Mouse (Mus musculus) lung, embryonic 15.5 days (tissue): ENCODE measurements around the gene Rab43. TPM values are rescaled to one million over a fixed set of nuclear protein-coding genes. Genes with fewer than 3 reads are reported as not detected.

Source experiments
- ATAC-seq: fragments of 200-750 bp; cut with Nextera tagmentation; 2 replicates; pipeline ENCODE4 v1.8.0; 2017; ENCODE audit warnings: moderate number of reproducible peaks, borderline replicate concordance; ENCODE audit not compliant: low FRiP score, low TSS enrichment; ENCODE audit errors: extremely low read depth
- H3K27ac ChIP-seq: fragments of 300-500 bp; sonication (generic); 2 replicates; pipeline ENCODE4 v1.5.1; 2015; ENCODE audit warnings: moderate library complexity, mild to moderate bottlenecking, inconsistent platforms
- H3K27me3 ChIP-seq: fragments of 300-500 bp; sonication (generic); 2 replicates; pipeline ENCODE4 v1.6.1; 2015; ENCODE audit warnings: inconsistent platforms
- H3K36me3 ChIP-seq: fragments of 300-500 bp; sonication (generic); 2 replicates; pipeline ENCODE4 v1.6.1; 2015; ENCODE audit warnings: inconsistent platforms
- H3K4me1 ChIP-seq: fragments of 300-500 bp; sonication (generic); 2 replicates; pipeline ENCODE4 v1.6.1; 2015; ENCODE audit warnings: inconsistent platforms
- H3K4me2 ChIP-seq: fragments of 300-500 bp; sonication (generic); 2 replicates; pipeline ENCODE4 v1.6.1; 2015; ENCODE audit warnings: inconsistent platforms, mild to moderate bottlenecking, moderate library complexity
- H3K4me3 ChIP-seq: fragments of 300-500 bp; sonication (generic); 2 replicates; pipeline ENCODE4 v1.5.1; 2015; ENCODE audit warnings: mild to moderate bottlenecking, inconsistent platforms
- H3K9ac ChIP-seq: fragments of 300-500 bp; sonication (generic); 2 replicates; pipeline ENCODE4 v1.6.1; 2015; ENCODE audit warnings: inconsistent platforms
- H3K9me3 ChIP-seq: fragments of 300-500 bp; sonication (generic); 2 replicates; pipeline ENCODE4 v1.6.1; 2016; ENCODE audit warnings: inconsistent platforms
- WGBS: fragments of 180-500 bp; shearing (Covaris S2); methylation state at CpG from one replicate; pipeline ENCODE4 v1.1.7; 2015; 5-methylcytosine and 5-hydroxymethylcytosine counted together
- polyA plus RNA-seq: library from polyadenylated mRNA; unstranded; fragments of >200 nt; fragmentation: Nextera tagmentation; extraction: Ambion mirVana; gene quantifications from 2 replicates; pipeline ENCODE4 v1.2.1, GENCODE M21; 2015

Rab43 gene
- polyA plus RNA-seq, 1 experiment from 2014 or later: 12.6 TPM

DNA sequence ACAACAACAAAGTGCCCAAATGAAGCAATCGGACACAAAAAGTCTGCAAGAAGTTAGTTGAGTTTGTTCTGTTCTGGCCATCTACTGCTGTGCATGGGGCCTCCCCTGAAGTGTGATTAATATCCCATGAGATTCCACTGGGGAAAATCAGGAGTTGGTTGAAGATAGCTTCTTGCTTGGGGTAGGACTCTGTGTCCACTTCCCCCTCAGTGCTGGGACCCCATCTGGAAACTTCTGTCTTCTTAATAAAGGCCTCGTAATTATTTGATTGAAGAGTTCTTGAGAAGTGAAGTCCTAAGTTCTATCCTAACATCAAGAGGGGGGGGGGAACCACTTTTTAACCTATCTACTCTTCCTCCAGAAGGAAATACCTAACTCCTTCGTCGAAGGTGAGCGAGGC is 49.8 kb downstream of the Rab43 start:
- no peaks in the 10 kb centered on the region for H3K9me3 ChIP-seq
- no peak for ATAC-seq
- no peak overlapping the region for H3K4me2 ChIP-seq
- H3K9ac ChIP-seq: no peak overlapping the region
- H3K4me1 ChIP-seq: no peaks in the 10 kb centered on the region
- H3K27me3 ChIP-seq: no peaks in the 10 kb centered on the region
- H3K27ac ChIP-seq: no peak overlapping the region
- H3K4me3 ChIP-seq: no peak overlapping the region
- H3K36me3 ChIP-seq: no peaks in the 10 kb centered on the region
- 63% methylated on average over 5 of the region's 5 CpGs for WGBS

DNA sequence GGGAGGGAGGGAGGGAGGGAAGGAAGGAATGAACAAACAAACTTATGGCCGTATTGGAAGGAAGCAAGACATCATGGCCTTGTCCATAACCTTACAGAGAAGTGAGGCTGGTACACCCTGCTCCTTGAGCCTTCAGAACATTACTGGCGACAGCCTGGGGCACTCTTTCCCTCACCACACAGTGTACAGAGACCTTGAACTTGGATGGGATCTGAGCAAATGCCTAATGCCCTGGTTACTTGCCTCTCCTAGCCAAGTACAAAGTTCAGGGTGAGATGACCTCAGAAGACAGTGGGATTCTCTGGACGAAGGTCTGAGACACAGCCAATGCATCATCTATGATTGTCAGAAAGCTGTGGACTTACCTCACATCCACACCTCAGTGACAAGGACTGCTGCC is 52.1 kb downstream of the Rab43 start:
- Histone ChIP-seq H3K4me3 (no peak overlapping the region), H3K4me2 (no peak overlapping the region), H3K9me3 (no peaks in the 10 kb centered on the region), H3K4me1 (no peaks in the 10 kb centered on the region), H3K9ac (no peak overlapping the region), H3K27me3 (no peaks in the 10 kb centered on the region), H3K36me3 (0 out of 2 replicates have a peak, but pooled peaks cover 1% of the 10 kb centered on the region), H3K27ac (no peak overlapping the region)
- no peak for ATAC-seq
- WGBS: 46% methylated on average over 3 of the region's 3 CpGs

DNA sequence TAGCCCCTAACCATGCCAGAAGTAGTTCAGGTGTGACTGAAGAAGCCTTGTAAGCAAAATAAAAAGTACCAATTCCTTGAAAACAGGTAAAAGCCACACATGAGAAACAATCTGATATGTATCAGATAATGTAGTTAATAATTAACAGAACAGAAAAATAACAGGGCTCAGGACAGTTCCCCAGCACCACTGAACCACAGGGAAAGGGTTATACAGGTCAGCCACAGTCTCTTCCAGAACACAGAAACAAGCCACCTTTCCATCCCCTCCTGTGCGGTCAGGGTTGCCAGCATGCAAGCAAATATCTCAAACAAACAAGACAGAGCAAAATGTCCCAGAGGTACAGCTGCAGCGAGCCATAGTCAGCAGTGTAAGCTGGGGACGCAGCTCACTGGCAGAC is 52.6 kb downstream of the Rab43 start:
- WGBS: 37% methylated on average over 3 of the region's 3 CpGs
- Histone ChIP-seq H3K36me3 (0 out of 2 replicates have a peak, but pooled peaks cover 4% of the 10 kb centered on the region), H3K9me3 (no peaks in the 10 kb centered on the region), H3K4me3 (no peak overlapping the region), H3K4me2 (no peak overlapping the region), H3K4me1 (no peaks in the 10 kb centered on the region), H3K9ac (no peak overlapping the region), H3K27me3 (no peaks in the 10 kb centered on the region), H3K27ac (no peak overlapping the region)
- no peak for ATAC-seq

DNA sequence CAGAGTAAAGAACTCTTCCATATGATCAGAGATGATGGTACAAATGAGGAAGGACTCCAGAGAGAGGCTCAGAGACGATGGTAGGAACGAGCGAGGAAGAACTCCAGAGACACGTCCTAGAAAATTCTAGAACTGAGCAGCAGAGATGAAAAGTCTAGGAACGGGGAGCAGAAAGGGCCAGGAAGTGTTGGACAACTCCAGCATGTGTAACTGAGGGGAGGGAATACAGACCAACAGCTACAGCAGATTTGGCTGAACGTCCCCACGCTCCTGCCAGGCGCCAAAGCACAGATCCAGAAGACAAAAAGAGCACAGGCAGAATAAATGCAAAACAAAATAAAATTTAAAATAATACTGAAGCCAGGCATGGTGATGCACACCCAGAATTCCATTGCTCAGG is 55.1 kb downstream of the Rab43 start:
- 83% methylated on average over 8 of the region's 8 CpGs for WGBS
- H3K36me3 ChIP-seq: 0 out of 2 replicates have a peak, but pooled peaks cover 4% of the 10 kb centered on the region
- H3K4me1 ChIP-seq: no peaks in the 10 kb centered on the region
- no peak overlapping the region for H3K4me3 ChIP-seq
- ATAC-seq: no peak
- H3K9ac ChIP-seq: no peak overlapping the region
- no peak overlapping the region for H3K27ac ChIP-seq
- no peaks in the 10 kb centered on the region for H3K9me3 ChIP-seq
- no peak overlapping the region for H3K4me2 ChIP-seq
- H3K27me3 ChIP-seq: no peaks in the 10 kb centered on the region

DNA sequence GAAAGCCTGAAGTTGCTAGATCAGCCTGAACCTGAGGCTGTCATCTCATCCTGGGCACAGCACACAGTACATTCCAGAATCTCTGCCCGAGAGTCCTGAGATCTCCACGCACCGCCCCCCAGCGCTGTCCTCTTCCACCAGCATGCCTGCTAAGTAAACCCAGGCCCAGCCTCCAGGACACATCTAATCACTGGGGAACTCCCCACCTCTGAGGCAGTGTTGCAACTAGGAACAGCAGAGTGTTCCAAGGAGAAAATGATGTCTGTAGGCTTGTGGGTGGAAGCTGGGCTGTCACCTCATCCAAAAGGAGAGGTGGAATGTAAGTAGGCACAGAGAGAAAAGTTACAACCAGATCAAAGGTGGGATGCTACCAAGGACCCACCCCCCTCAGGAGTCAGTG is 56.8 kb downstream of the Rab43 start:
- no peaks in the 10 kb centered on the region for H3K4me1 ChIP-seq
- WGBS: 80% methylated on average over 4 of the region's 4 CpGs
- H3K4me3 ChIP-seq: no peak overlapping the region
- no peaks in the 10 kb centered on the region for H3K27me3 ChIP-seq
- H3K9ac ChIP-seq: no peak overlapping the region
- H3K36me3 ChIP-seq: 0 out of 2 replicates have a peak, but pooled peaks cover 4% of the 10 kb centered on the region
- no peak overlapping the region for H3K27ac ChIP-seq
- ATAC-seq: no peak
- H3K4me2 ChIP-seq: no peak overlapping the region
- H3K9me3 ChIP-seq: no peaks in the 10 kb centered on the region

DNA sequence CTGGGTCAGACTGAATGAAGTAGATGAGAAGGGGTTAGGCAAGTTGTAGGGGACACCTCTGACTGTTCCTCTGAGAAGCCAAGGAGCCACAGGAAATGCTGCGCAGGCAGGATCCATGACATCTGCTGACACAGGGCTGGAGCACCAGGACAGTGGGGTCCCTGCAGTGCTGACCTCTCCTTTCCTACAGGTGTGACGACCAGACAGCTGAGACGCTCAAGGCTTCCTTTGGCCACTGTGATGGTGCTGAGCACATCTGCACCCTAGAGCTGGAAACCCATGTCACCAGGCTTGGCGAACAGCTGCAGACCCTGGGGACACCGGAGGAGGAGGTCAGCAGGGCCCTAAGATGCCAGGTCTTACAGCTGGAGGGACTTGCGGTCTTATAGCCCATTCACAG is 60.4 kb downstream of the Rab43 start:
- H3K27ac ChIP-seq: no peak overlapping the region
- H3K4me1 ChIP-seq: 0 out of 2 replicates have a peak, but pooled peaks cover 11% of the 10 kb centered on the region
- no peak overlapping the region for H3K4me3 ChIP-seq
- H3K27me3 ChIP-seq: no peaks in the 10 kb centered on the region
- H3K36me3 ChIP-seq: 0 out of 2 replicates have a peak, but pooled peaks cover 4% of the 10 kb centered on the region
- H3K9me3 ChIP-seq: no peaks in the 10 kb centered on the region
- H3K4me2 ChIP-seq: no peak overlapping the region
- no peak overlapping the region for H3K9ac ChIP-seq
- WGBS: 81% methylated on average over 6 of the region's 6 CpGs
- no peak for ATAC-seq

DNA sequence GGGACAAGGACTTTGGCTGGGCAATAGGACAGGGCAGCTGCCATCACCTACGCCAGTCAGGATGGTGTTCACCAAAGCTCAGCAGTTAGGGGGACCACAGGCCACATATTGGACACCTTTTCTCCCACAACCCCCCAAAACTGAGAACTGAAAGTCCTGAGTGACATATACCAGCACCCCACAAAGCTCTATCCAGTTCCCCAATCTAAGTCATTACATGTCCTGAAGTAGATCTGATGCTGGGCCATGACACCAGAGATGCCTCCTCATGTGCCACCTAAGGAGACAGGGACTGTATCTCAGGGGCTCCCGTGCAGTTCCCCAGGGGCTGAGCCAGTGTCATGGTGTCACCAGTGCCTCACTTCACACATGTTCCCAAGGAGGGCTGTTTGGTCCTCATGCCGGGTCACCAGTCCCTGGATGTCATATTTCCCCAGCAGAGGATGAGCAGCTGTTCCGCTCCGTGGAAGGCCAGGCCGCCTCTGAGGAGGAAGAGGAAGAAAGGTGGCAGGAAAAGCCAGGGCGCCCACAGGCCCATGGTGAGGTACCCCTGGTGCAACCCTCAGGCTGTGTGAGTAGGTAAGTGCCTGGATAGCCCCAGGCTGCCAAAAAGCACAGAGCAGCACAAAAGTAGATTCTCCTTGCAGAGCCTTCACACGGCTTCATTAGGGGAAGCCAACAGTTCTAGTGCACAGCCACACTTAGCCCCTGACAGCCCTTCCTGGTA is 61.6 kb downstream of the Rab43 start:
- H3K9me3 ChIP-seq: no peaks in the 10 kb centered on the region
- H3K9ac ChIP-seq: no peak overlapping the region
- peaks cover 22% of the 10 kb centered on the region for H3K4me1 ChIP-seq
- ATAC-seq: no peak
- no peak overlapping the region for H3K4me2 ChIP-seq
- H3K27me3 ChIP-seq: no peaks in the 10 kb centered on the region
- no peak overlapping the region for H3K27ac ChIP-seq
- no peak overlapping the region for H3K4me3 ChIP-seq
- H3K36me3 ChIP-seq: 0 out of 2 replicates have a peak, but pooled peaks cover 4% of the 10 kb centered on the region
- 80% methylated on average over 8 of the region's 8 CpGs for WGBS

DNA sequence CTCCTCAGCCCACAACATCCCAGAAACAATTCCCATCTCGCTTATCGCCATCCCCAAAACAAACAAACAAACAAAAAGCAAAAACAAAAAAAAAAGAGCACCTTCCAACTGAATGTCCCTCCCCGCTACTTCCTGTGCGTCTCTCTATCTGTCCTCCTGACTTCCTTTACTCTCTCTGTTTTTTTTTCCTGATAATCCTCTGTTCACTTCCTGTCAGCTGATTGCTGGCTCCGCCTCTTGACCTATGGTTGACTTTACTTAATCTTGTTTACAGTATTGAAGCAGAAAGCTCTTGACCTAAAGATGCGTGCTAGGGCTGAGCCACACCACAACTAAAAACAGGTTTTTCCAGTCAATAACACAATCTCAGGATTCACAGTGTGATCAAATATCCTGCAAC is 63.4 kb downstream of the Rab43 start:
- no peak for ATAC-seq
- H3K9ac ChIP-seq: no peak overlapping the region
- no peaks in the 10 kb centered on the region for H3K27me3 ChIP-seq
- 63% methylated on average over 6 of the region's 6 CpGs for WGBS
- H3K27ac ChIP-seq: no peak overlapping the region
- peaks cover 33% of the 10 kb centered on the region for H3K4me1 ChIP-seq
- no peak overlapping the region for H3K4me2 ChIP-seq
- H3K36me3 ChIP-seq: no peaks in the 10 kb centered on the region
- no peak overlapping the region for H3K4me3 ChIP-seq
- no peaks in the 10 kb centered on the region for H3K9me3 ChIP-seq

DNA sequence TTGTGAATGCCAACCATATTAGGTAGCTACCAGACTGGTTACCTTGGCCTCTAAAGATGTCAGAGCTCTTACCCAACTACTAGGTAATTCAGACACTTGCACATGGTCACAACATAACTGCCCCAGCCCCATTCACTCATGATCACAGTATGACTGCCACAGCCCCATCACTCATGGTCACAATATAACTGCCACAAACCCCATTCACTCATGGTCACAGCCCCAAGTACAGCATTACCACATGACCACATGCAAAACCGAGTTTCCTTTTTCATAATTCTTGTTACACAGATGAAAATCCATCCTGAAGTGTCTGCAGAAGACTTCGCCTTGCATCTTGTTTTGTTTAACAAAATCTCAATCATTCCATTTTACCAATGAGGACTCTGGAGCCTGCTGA is 63.9 kb downstream of the Rab43 start:
- H3K36me3 ChIP-seq: no peaks in the 10 kb centered on the region
- no peak overlapping the region for H3K4me3 ChIP-seq
- no peak for ATAC-seq
- H3K9ac ChIP-seq: no peak overlapping the region
- H3K27ac ChIP-seq: no peak overlapping the region
- no peak overlapping the region for H3K4me2 ChIP-seq
- H3K4me1 ChIP-seq: peaks cover 33% of the 10 kb centered on the region
- H3K27me3 ChIP-seq: no peaks in the 10 kb centered on the region
- 70% methylated on average over 2 of the region's 2 CpGs for WGBS
- no peaks in the 10 kb centered on the region for H3K9me3 ChIP-seq

DNA sequence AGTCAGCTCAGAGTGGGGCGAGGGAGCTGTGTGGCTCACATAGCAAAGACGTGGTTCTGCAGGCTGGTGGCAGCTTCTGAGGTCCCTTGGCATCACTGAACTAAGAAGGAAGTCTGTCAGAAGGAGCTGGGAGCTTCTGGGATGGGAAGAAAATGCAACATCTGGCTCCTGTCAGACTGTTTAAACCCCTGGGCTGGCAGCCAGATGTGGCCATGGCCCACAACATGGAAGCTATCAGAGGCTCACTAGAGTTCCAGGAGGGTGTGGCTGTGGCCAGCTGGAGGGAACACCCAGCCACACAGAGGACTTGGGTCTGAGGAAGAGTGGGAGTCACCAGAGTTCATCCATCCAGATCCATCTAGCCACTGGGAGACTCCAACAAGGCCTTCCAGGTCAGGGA is 65.1 kb downstream of the Rab43 start:
- Histone ChIP-seq H3K27me3 (no peaks in the 10 kb centered on the region), H3K27ac (peak overlapping the region; percentile 53), H3K9me3 (no peaks in the 10 kb centered on the region), H3K36me3 (no peaks in the 10 kb centered on the region), H3K4me1 (peaks cover 33% of the 10 kb centered on the region), H3K4me3 (no peak overlapping the region), H3K9ac (no peak overlapping the region), H3K4me2 (no peak overlapping the region)
- WGBS: 49% methylated on average over 2 of the region's 2 CpGs
- peak; percentile 85 for ATAC-seq

DNA sequence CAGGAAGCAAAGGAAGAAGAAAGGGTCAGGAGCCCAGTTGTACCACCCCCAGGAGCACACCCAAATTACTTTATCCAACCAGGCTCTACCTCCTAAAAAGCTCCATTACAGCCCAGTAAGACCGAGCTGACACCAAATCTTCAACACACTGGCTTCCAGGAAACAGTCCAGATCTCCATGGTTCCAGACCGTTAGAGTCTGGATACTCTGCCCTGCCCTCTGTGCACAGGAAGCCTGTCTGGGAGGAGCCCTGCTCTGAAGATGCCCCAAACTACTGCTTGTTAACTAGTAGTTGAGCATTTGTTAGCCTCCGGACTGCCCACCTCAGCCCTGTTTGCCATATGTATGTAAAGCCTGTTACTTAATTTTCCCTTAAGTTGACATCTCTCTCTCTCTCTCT is 65.9 kb downstream of the Rab43 start:
- peaks cover 33% of the 10 kb centered on the region for H3K4me1 ChIP-seq
- no peak overlapping the region for H3K4me2 ChIP-seq
- H3K9me3 ChIP-seq: no peaks in the 10 kb centered on the region
- WGBS: 30% methylated on average over 3 of the region's 3 CpGs
- H3K36me3 ChIP-seq: no peaks in the 10 kb centered on the region
- H3K9ac ChIP-seq: no peak overlapping the region
- H3K27ac ChIP-seq: peak overlapping the region; percentile 53
- H3K27me3 ChIP-seq: no peaks in the 10 kb centered on the region
- no peak overlapping the region for H3K4me3 ChIP-seq
- ATAC-seq: peak; percentile 36; the same call in 1 of the 2 replicates

DNA sequence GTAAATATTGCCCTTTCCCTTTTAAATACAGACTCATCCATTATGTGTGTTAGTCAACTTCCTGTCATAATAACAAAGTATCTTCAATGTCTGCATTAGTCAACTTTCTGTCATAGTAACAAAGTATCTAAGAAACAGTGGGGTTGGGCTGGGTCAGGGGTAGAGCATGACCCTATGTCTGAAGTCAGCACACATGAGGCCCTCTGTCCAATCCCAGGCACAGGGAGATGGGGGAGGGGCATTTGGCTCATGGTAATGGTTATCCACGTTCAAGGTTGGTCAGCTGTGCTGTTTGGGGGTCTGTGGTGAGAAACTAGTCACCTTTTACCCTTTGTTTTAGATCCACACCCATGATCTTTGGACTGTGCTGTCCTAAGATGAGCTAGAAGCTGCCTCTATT is 66.7 kb downstream of the Rab43 start:
- no peak overlapping the region for H3K9ac ChIP-seq
- H3K36me3 ChIP-seq: no peaks in the 10 kb centered on the region
- peak overlapping the region; percentile 24; the same call in 1 of the 2 replicates for H3K27ac ChIP-seq
- no peaks in the 10 kb centered on the region for H3K27me3 ChIP-seq
- ATAC-seq: no peak
- no peaks in the 10 kb centered on the region for H3K9me3 ChIP-seq
- peaks cover 36% of the 10 kb centered on the region for H3K4me1 ChIP-seq
- H3K4me3 ChIP-seq: no peak overlapping the region
- 20% methylated on average over 1 of the region's 1 CpGs for WGBS
- H3K4me2 ChIP-seq: no peak overlapping the region
